Mouse (Mus musculus): ENCODE results near the gene Ap3d1. TPM values are rescaled to one million over a fixed set of nuclear protein-coding genes. Genes with fewer than 3 reads are reported as not detected.
A peak's percentile ranks its signal among the peaks of the same experiment; 100 is the strongest.

Gene Ap3d1
- polyA plus RNA-seq, 1 experiment = 92.5 TPM

DNA sequence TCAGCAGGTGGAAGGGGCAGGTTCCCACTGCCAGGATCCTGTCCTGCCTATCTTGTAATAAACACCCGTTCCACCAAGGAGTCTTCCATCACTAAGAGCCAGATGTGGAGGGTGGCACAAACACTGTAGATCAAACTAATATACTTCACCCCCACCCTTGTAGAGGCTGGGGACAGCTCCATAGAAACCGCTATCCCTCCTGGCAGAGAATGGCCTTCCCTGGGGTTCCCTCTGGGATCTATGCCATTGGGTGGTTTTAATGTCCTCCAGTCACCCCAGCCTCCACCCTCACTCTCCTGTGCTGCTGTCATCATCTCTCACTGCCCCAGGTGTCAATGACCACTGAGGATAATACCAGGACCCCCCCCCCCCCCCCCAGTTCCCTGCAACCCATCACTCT, 71.5 kb downstream of the Ap3d1 start:
- H3K36me3 ChIP-seq (ENCODE audit: control insufficient read depth, insufficient read depth, low read length) = peaks cover 77% of the 10 kb centered on the region
- peaks cover 58% of the 10 kb centered on the region for H3K4me1 ChIP-seq (ENCODE audit: control insufficient read depth, insufficient read depth, insufficient read length)

DNA sequence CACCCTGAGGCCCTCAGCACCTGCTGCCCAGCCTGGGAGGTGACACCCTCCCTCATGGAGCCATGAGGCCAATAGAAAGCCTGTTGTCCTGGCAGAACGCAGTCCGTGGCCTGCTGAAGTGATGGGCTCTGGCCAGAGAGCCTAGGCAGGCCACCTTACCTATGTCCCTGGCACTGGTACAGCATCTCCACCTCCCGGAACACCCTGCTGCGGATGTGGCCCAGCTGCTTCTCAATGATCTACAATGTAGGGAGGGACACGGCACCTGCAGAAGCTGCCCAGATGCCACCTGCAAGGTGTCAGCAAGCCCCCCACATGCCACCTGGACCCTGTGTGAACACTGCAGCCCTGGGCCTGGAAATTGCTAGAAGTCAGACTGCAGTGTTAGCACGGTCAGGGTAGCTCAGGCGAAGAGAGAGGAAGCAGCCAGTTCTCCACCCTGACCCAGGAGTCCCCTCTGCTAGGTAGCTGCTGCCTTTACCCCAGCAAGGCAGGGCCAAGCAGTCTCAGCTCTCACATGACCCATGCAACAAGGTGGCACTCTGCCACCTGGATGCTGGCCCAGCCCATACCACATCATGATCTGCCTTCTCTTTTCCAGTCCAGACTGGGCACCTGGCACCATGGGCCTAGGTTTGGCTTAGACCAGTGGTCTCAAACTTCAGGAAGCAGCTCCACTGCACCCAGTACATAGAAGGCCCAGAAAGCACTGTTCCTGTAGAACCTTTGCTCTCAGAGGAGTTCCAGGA, 72.2 kb downstream of the Ap3d1 start:
- 76% methylated on average over 7 of the region's 7 CpGs for WGBS
- TF ChIP-seq POLR2A (IDR thresholded peaks at IDR 0.05; ENCODE audit: low read depth, low read length) (no peak), CTCF (IDR thresholded peaks at IDR 0.05; ENCODE audit: extremely low read depth, insufficient read depth, insufficient read length, insufficient replicate concordance) (no peak)
- Histone ChIP-seq H3K4me3 (ENCODE audit: extremely low read depth, insufficient read depth, insufficient read length) (no peak overlapping the region), H3K27me3 (ENCODE audit: control insufficient read depth, insufficient read depth, low read length) (no peaks in the 10 kb centered on the region), H3K27ac (ENCODE audit: insufficient read depth, low read length) (peak overlapping the region; percentile 44), H3K36me3 (ENCODE audit: control insufficient read depth, insufficient read depth, low read length) (peaks cover 77% of the 10 kb centered on the region), H3K4me1 (ENCODE audit: control insufficient read depth, insufficient read depth, insufficient read length) (peaks cover 64% of the 10 kb centered on the region)
- no peak for DNase-seq (ENCODE audit: low read depth in 1 of 2, low spot score in 2 of 2)

More for the DNA sequence above, 71.5 kb downstream of the Ap3d1 start:
- no peak overlapping the region for H3K4me3 ChIP-seq (ENCODE audit: extremely low read depth, insufficient read depth, insufficient read length)
- H3K27ac ChIP-seq (ENCODE audit: insufficient read depth, low read length) = peak overlapping the region; percentile 44
- no peaks in the 10 kb centered on the region for H3K27me3 ChIP-seq (ENCODE audit: control insufficient read depth, insufficient read depth, low read length)
- DNase-seq (ENCODE audit: low read depth in 1 of 2, low spot score in 2 of 2) = no peak
- WGBS = 95% methylated on average over 2 of the region's 2 CpGs
- TF ChIP-seq CTCF (IDR thresholded peaks at IDR 0.05; ENCODE audit: extremely low read depth, insufficient read depth, insufficient read length, insufficient replicate concordance) = no peak
- no peak for TF ChIP-seq POLR2A (IDR thresholded peaks at IDR 0.05; ENCODE audit: low read depth, low read length)

DNA sequence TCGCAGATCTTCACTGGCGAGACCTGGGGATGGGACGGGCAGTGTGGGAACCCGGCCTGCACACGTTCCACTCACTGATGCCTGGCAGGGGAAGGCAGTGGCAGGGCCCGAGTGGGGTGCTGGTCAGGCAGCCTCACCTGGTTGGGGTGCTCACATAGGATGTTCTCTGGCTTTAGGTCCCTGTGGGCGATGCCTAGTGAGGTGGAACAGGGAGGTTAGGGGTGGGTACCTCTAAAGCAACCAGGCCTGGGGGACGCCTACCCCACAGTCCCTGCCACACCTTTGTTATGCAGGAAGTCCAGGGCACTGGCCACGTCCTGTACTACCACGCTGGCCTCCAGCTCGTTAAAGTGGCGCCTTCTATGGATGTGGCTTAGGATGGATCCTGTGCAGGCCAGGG, 73.0 kb downstream of the Ap3d1 start:
- 83% methylated on average over 12 of the region's 12 CpGs for WGBS
- Histone ChIP-seq H3K36me3 (ENCODE audit: control insufficient read depth, insufficient read depth, low read length) (peaks cover 75% of the 10 kb centered on the region), H3K4me3 (ENCODE audit: extremely low read depth, insufficient read depth, insufficient read length) (no peak overlapping the region), H3K27me3 (ENCODE audit: control insufficient read depth, insufficient read depth, low read length) (no peaks in the 10 kb centered on the region), H3K4me1 (ENCODE audit: control insufficient read depth, insufficient read depth, insufficient read length) (peaks cover 63% of the 10 kb centered on the region), H3K27ac (ENCODE audit: insufficient read depth, low read length) (peak overlapping the region; percentile 6; the same call in 1 of the 2 replicates)
- no peak for TF ChIP-seq CTCF (IDR thresholded peaks at IDR 0.05; ENCODE audit: extremely low read depth, insufficient read depth, insufficient read length, insufficient replicate concordance)
- TF ChIP-seq POLR2A (IDR thresholded peaks at IDR 0.05; ENCODE audit: low read depth, low read length) = no peak
- peak in 1 of 2 experiments; percentile 50 for DNase-seq (ENCODE audit: low read depth in 1 of 2, low spot score in 2 of 2)

DNA sequence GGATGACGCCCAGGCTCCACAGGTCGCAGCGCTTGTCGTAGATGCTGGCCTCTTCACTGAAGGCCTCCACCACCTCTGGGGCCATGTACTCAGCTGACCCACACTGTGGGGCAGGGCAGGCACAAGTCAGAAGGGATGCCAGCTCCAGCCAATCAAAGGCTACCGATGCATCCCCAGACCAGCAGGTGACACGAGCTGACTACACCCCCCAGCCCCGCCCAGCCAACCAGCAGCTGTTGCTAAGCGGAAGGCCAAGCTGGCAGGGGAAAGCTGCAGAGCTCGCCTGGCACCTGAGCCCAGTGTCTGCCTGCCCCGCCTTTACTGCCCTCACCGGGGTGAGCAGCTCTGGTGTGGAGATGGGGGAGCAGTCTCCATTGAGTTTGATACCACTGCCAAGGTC, 73.5 kb downstream of the Ap3d1 start:
- Histone ChIP-seq H3K36me3 (ENCODE audit: control insufficient read depth, insufficient read depth, low read length) (peaks cover 73% of the 10 kb centered on the region), H3K4me1 (ENCODE audit: control insufficient read depth, insufficient read depth, insufficient read length) (peaks cover 60% of the 10 kb centered on the region), H3K27ac (ENCODE audit: insufficient read depth, low read length) (peak overlapping the region; percentile 6; the same call in 1 of the 2 replicates), H3K4me3 (ENCODE audit: extremely low read depth, insufficient read depth, insufficient read length) (no peak overlapping the region), H3K27me3 (ENCODE audit: control insufficient read depth, insufficient read depth, low read length) (no peaks in the 10 kb centered on the region)
- TF ChIP-seq POLR2A (IDR thresholded peaks at IDR 0.05; ENCODE audit: low read depth, low read length) = no peak
- no peak for TF ChIP-seq CTCF (IDR thresholded peaks at IDR 0.05; ENCODE audit: extremely low read depth, insufficient read depth, insufficient read length, insufficient replicate concordance)
- WGBS = 82% methylated on average over 11 of the region's 11 CpGs
- DNase-seq (ENCODE audit: low read depth in 1 of 2, low spot score in 2 of 2) = peak in 1 of 2 experiments; percentile 56

DNA sequence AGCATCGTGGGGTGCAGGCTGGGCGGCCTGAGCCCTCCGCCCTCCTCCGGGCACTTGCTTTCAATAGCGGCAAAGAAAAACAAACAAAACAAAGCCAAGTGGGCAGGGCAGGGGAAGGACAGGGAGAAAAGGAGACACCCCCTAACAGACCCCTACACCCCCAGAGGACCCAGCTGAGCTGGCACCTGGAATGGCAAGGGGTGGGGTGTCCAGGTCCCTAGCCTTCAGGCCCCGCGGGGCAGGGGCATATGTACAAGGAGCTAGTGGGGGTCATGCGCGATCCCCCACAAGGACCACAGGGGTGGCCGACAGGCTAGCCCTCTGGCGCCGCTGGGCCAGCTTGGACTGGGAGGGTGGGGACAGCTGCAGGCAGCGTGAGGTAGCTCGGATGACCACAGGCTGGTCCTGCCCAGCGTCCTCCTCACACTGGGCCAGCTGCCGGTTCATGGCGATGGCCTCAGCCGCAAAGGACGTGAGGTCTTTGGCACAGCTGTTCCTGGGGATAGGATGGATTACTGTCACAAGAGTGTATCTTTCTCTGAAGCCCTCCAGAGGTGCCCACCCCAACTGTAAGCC, 75.1 kb downstream of the Ap3d1 start:
- Histone ChIP-seq H3K36me3 (ENCODE audit: control insufficient read depth, insufficient read depth, low read length) (peaks cover 59% of the 10 kb centered on the region), H3K27ac (ENCODE audit: insufficient read depth, low read length) (no peak overlapping the region; the same call in 1 of the 2 replicates), H3K27me3 (ENCODE audit: control insufficient read depth, insufficient read depth, low read length) (no peaks in the 10 kb centered on the region), H3K4me3 (ENCODE audit: extremely low read depth, insufficient read depth, insufficient read length) (no peak overlapping the region), H3K4me1 (ENCODE audit: control insufficient read depth, insufficient read depth, insufficient read length) (peaks cover 54% of the 10 kb centered on the region)
- DNase-seq (ENCODE audit: low read depth in 1 of 2, low spot score in 2 of 2) = no peak
- TF ChIP-seq POLR2A (IDR thresholded peaks at IDR 0.05; ENCODE audit: low read depth, low read length) (no peak), CTCF (IDR thresholded peaks at IDR 0.05; ENCODE audit: extremely low read depth, insufficient read depth, insufficient read length, insufficient replicate concordance) (no peak)
- WGBS = 88% methylated on average over 19 of the region's 19 CpGs

DNA sequence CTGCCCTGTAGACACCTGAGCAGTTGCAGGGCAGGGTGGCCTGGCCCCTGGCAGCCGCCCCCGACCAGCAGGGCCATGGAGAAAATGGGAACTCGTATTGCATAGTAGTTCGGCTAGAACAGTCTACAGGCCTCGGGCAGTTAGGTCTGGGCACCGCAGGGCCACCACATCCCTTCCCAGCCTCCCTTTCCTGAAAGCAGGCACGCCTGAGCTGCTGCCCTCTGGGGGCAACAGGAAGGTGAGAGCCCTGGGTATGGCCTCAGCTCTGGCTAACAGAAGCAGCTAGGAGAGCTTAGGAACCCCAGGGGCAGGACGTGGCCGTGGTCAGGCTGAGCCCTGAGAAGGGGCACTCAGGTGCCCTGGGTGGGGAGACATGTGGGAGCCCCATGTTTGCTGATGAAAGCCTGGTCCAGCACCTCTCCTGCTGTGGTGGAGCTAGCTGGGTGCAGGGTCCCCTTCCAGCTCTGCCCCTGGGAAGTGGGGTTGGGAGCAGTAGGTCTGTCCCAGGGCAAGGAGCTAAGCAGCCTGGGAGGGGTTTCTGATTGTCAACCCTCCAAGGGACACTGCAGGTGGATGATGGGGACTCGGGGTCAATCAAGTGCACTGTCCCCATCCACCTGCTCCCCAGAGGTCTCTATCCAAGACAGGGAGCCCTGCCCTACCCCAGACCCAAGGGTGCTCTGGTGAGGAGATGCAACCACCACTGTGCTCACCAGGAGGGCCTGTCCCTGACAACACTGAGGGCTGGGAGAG, 75.9 kb downstream of the Ap3d1 start:
- H3K27me3 ChIP-seq (ENCODE audit: control insufficient read depth, insufficient read depth, low read length) = no peaks in the 10 kb centered on the region
- H3K4me3 ChIP-seq (ENCODE audit: extremely low read depth, insufficient read depth, insufficient read length) = no peak overlapping the region
- peaks cover 51% of the 10 kb centered on the region for H3K4me1 ChIP-seq (ENCODE audit: control insufficient read depth, insufficient read depth, insufficient read length)
- peaks cover 51% of the 10 kb centered on the region for H3K36me3 ChIP-seq (ENCODE audit: control insufficient read depth, insufficient read depth, low read length)
- no peak for DNase-seq (ENCODE audit: low read depth in 1 of 2, low spot score in 2 of 2)
- TF ChIP-seq CTCF (IDR thresholded peaks at IDR 0.05; ENCODE audit: extremely low read depth, insufficient read depth, insufficient read length, insufficient replicate concordance) = no peak
- no peak for TF ChIP-seq POLR2A (IDR thresholded peaks at IDR 0.05; ENCODE audit: low read depth, low read length)
- peak overlapping the region; percentile 17 for H3K27ac ChIP-seq (ENCODE audit: insufficient read depth, low read length)
- 45% methylated on average over 10 of the region's 10 CpGs for WGBS
